Mouse (Mus musculus) kidney, adult 2 months (tissue): ENCODE measurements around the gene Cpeb3.

Experiments
- CTCF ChIP-seq: fragments of 200-500 bp; conservative IDR thresholded peaks from 2 replicates; pipeline ENCODE4 v1.5.1; 2011; ENCODE audit warnings: low read depth, mild to moderate bottlenecking, control low read depth, low read length, moderate library complexity, mixed read lengths; ENCODE audit not compliant: insufficient read depth, insufficient read length
- POLR2A ChIP-seq: fragments of 200-500 bp; IDR thresholded peaks from one replicate; pipeline ENCODE4 v1.6.1; 2011; ENCODE audit warnings: low read depth, low read length, control low read depth

- TF ChIP-seq POLR2A = no peak
- TF ChIP-seq CTCF = no peak
These were observed 133.7 kb downstream of the Cpeb3 start for GRCm38 (mm10) chr19:37074726-37075125.
